Mouse (Mus musculus) neural tube, embryonic 11.5 days (tissue): ENCODE measurements around the gene Ilkap. TPM values are rescaled to one million over a fixed set of nuclear protein-coding genes. Genes with fewer than 3 reads are reported as not detected.

Source experiments
- ATAC-seq: fragments of 200-750 bp; cut with Nextera tagmentation; 2 replicates; pipeline ENCODE4 v1.8.0; 2017; ENCODE audit warnings: moderate number of reproducible peaks, mild to moderate bottlenecking, moderate TSS enrichment, moderate library complexity; ENCODE audit not compliant: insufficient read depth, low FRiP score, low TSS enrichment
- DNase-seq: peaks from one replicate; pipeline ENCODE4 v3.0.0-alpha.2; 2015; ENCODE audit warnings: low spot score
- H3K27ac ChIP-seq: fragments of 300-500 bp; sonication (generic); 2 replicates; pipeline ENCODE4 v1.5.1; 2014; ENCODE audit warnings: low read depth, mild to moderate bottlenecking, low read length
- H3K27me3 ChIP-seq: fragments of 300-500 bp; sonication (generic); 2 replicates; pipeline ENCODE4 v1.6.1; 2014; ENCODE audit warnings: mild to moderate bottlenecking, low read length, mixed read lengths; ENCODE audit not compliant: control insufficient read depth, insufficient read depth
- H3K36me3 ChIP-seq: fragments of 300-500 bp; sonication (generic); 2 replicates; pipeline ENCODE4 v1.6.1; 2014; ENCODE audit warnings: mild to moderate bottlenecking, low read length, moderate library complexity, mixed read lengths; ENCODE audit not compliant: control insufficient read depth, insufficient read depth
- H3K4me1 ChIP-seq: fragments of 300-500 bp; sonication (generic); 2 replicates; pipeline ENCODE4 v1.6.1; 2014; ENCODE audit warnings: low read length, mixed read lengths; ENCODE audit not compliant: control insufficient read depth, insufficient read depth
- H3K4me2 ChIP-seq: fragments of 300-500 bp; sonication (generic); 2 replicates; pipeline ENCODE4 v1.6.1; 2014; ENCODE audit warnings: low read depth, mild to moderate bottlenecking, moderate library complexity
- H3K4me3 ChIP-seq: fragments of 300-500 bp; sonication (generic); 2 replicates; pipeline ENCODE4 v1.5.1; 2014; ENCODE audit warnings: low read depth, low read length
- H3K9ac ChIP-seq: fragments of 300-500 bp; sonication (generic); 2 replicates; pipeline ENCODE4 v1.6.1; 2014; ENCODE audit warnings: mild to moderate bottlenecking, low read length
- H3K9me3 ChIP-seq: fragments of 300-500 bp; sonication (generic); 2 replicates; pipeline ENCODE4 v1.6.1; 2016; ENCODE audit warnings: low read length; ENCODE audit not compliant: control insufficient read depth
- WGBS: fragments of 180-500 bp; shearing (Covaris S2); extraction: QIAGEN DNeasy Blood & Tissue Kit; methylation state at CpG from one replicate; pipeline ENCODE4 v1.1.7; 2014; 5-methylcytosine and 5-hydroxymethylcytosine counted together
- polyA plus RNA-seq: library from polyadenylated mRNA; unstranded; fragments of >200 nt; fragmentation: Nextera tagmentation; extraction: Ambion mirVana; gene quantifications from 2 replicates; pipeline ENCODE4 v1.2.1, GENCODE M21; 2014

Ilkap gene
- polyA plus RNA-seq, 1 experiment from 2014 or later: 165 TPM

GRCm38 (mm10) chr1:91356105-91356504 is 42.5 kb downstream of the Ilkap start:
- H3K9ac ChIP-seq: no peak overlapping the region
- H3K27me3 ChIP-seq: no peaks in the 10 kb centered on the region
- H3K9me3 ChIP-seq: no peaks in the 10 kb centered on the region
- ATAC-seq: no peak
- no peak for DNase-seq
- no peak overlapping the region for H3K4me3 ChIP-seq
- no peak overlapping the region for H3K4me2 ChIP-seq
- H3K27ac ChIP-seq: no peak overlapping the region
- H3K36me3 ChIP-seq: no peaks in the 10 kb centered on the region
- 90% methylated on average over 11 of the region's 11 CpGs for WGBS
- no peaks in the 10 kb centered on the region for H3K4me1 ChIP-seq

- DNase-seq (no peak), ATAC-seq (no peak)
- Histone ChIP-seq H3K9me3 (no peaks in the 10 kb centered on the region), H3K27ac (no peak overlapping the region), H3K4me3 (no peak overlapping the region), H3K27me3 (no peaks in the 10 kb centered on the region), H3K4me1 (no peaks in the 10 kb centered on the region), H3K4me2 (no peak overlapping the region), H3K36me3 (no peaks in the 10 kb centered on the region), H3K9ac (no peak overlapping the region)
- WGBS: 91% methylated on average over 2 of the region's 2 CpGs
Measured at GRCm38 (mm10) chr1:91352277-91352676, 46.3 kb downstream of the Ilkap start.

DNA sequence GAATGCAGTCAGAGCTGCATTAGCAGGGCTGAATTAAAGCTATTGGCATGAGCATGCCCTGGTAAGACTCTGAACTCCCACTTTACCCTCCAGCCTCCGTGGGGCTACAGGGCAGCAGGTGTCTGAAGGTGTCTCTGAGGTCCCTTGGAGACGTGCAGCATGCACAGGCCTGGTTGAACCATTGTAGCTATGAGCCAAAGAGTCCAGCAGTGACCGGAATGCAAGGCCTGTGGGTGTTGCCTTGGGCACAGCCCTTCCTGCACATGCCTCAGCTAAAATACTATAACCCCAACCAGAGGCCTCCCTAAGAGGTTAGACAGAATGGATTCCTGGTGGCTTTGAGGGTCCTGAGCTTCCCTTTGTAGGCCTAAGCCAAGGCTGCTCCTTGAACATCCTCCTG is 47.4 kb downstream of the Ilkap start:
- H3K4me1 ChIP-seq: no peaks in the 10 kb centered on the region
- no peak overlapping the region for H3K4me3 ChIP-seq
- no peaks in the 10 kb centered on the region for H3K36me3 ChIP-seq
- no peak overlapping the region for H3K9ac ChIP-seq
- H3K9me3 ChIP-seq: no peaks in the 10 kb centered on the region
- DNase-seq (no peak), ATAC-seq (no peak)
- no peak overlapping the region for H3K4me2 ChIP-seq
- H3K27ac ChIP-seq: no peak overlapping the region
- H3K27me3 ChIP-seq: peaks cover 6% of the 10 kb centered on the region
- 84% methylated on average over 3 of the region's 3 CpGs for WGBS

DNA sequence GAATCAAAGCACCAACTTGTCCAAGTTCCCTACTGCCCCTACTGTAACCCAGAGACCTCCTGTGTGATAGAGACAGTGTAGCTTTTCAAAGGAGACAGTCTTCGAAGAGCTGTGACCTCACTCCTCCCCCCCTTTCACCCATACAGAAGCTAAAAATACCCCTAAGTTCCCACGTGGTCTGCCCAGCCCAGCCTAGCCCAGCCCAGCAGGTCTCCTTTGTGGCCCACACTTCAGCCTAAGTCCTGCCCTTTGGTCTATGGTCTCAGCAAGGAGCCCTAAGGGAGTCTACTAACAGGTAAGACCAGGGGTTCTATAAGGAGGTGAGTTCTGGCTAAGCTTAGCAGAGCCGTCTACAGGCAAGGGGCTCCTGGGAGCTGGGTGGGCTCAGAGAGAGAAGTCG is 47.8 kb downstream of the Ilkap start, which contains the start of gene Klhl30:
Gene Klhl30 (plus strand): TSS at position 176 of the 400 bp plus-strand sequence.
- no peaks in the 10 kb centered on the region for H3K4me1 ChIP-seq
- ATAC-seq (no peak), DNase-seq (no peak)
- WGBS: 70% methylated on average over 4 of the region's 4 CpGs
- H3K27ac ChIP-seq: no peak within 1 kb of the TSS
- H3K9me3 ChIP-seq: no peaks in the 10 kb centered on the region
- H3K9ac ChIP-seq: no peak within 1 kb of the TSS
- H3K36me3 ChIP-seq: no peaks in the 10 kb centered on the region
- H3K27me3 ChIP-seq: peaks cover 6% of the 10 kb centered on the region
- H3K4me2 ChIP-seq: no peak within 1 kb of the TSS
- no peak within 1 kb of the TSS for H3K4me3 ChIP-seq

DNA sequence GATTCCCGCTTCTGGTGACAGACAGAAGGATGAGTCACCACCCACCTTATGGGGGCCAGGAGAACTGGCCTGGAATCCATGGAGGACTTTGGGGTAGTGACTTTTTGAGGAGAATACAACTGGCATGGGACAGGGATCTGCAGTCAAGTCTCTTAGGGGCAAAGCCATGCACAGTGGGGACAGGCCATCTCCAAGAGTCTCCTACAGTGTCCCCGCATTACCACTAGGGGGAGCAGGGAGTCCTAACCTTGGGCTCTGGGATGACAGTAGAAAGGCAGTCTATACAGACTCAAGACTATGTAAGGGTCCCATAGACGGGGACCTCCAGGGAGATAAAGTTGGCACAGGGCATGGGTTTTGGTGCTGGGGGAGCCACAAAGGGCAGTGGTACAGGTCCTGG is 51.7 kb downstream of the Ilkap start:
- Histone ChIP-seq H3K4me2 (no peak overlapping the region), H3K9ac (no peak overlapping the region), H3K9me3 (no peaks in the 10 kb centered on the region), H3K4me1 (peaks cover 8% of the 10 kb centered on the region), H3K27ac (no peak overlapping the region), H3K4me3 (no peak overlapping the region), H3K27me3 (peaks cover 34% of the 10 kb centered on the region), H3K36me3 (no peaks in the 10 kb centered on the region)
- DNase-seq: peak; percentile 71
- WGBS: 29% methylated on average over 3 of the region's 3 CpGs
- ATAC-seq: peak; percentile 65; the same call in 1 of the 2 replicates

DNA sequence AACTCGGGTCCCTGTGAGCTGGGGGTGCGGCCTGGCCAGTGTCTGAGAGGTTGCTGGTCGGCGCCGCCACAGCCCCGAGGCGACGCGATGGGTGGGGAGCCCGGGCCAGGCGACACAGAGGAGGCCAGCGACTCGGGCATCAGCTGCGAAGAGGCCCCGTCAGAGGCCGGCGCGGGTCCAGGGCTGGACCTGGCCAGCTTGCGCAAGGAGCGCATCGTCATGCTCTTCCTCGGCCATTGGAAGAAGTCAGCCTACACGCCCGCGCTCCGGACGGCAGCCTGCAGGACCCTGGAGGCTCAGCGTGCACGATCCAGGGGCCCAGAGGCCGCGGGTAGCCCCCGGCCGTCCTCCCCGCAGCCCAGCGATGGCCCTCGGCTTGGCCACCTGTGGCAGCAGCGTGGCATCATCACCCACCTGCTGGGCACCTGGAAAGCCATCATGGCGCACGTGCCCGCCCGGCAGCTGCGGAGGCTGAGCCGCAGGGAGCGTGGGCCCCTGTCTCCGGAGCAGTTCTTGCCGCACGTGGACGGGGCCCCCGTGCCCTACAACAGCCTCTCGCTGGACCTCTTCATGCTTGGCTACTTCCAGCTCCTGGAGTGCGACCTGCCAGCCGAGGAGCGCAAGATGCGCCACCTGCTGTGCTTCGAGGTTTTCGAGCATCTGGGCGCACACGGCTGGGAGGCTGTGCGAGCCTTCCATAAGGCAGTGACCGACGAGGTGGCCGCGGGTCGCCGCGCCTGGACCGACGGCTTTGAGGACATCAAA is 53.5 kb downstream of the Ilkap start:
- Histone ChIP-seq H3K36me3 (no peaks in the 10 kb centered on the region), H3K27ac (no peak overlapping the region), H3K9me3 (no peaks in the 10 kb centered on the region), H3K4me3 (peak overlapping the region; percentile 18), H3K4me1 (peaks cover 8% of the 10 kb centered on the region), H3K27me3 (peaks cover 34% of the 10 kb centered on the region), H3K4me2 (peak overlapping the region; percentile 35), H3K9ac (no peak overlapping the region)
- DNase-seq: peak; percentile 41
- 2% methylated on average over 68 of the region's 68 CpGs for WGBS
- no peak for ATAC-seq

- no peak for DNase-seq
- WGBS: 70% methylated on average over 3 of the region's 3 CpGs
- peaks cover 34% of the 10 kb centered on the region for H3K27me3 ChIP-seq
Measured at GRCm38 (mm10) chr1:91344001-91344400, 54.6 kb downstream of the Ilkap start.

DNA sequence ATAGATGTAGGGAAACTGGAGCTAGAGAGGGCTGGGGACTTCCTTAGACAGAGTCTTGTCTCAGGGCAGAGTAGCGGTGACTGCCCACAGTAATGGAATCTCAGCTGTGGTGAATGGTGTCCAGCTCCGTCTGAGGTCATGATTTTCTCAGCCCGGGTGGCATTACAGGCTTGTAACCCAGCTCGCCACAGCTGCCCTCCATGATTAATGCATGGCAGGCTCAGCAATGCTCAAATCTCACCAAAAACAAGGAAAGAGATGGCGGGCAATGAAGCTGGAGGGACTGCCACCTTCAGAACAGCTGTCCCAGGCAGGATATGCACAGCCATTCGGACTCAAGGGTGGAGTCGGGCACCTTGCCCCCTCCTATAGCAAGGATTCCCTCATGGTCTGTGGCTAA is 61.3 kb downstream of the Ilkap start:
- H3K4me3 ChIP-seq: no peak overlapping the region
- no peaks in the 10 kb centered on the region for H3K36me3 ChIP-seq
- H3K9ac ChIP-seq: no peak overlapping the region
- no peak for DNase-seq
- no peaks in the 10 kb centered on the region for H3K4me1 ChIP-seq
- 90% methylated on average over 7 of the region's 7 CpGs for WGBS
- H3K27ac ChIP-seq: no peak overlapping the region
- no peaks in the 10 kb centered on the region for H3K9me3 ChIP-seq
- H3K4me2 ChIP-seq: no peak overlapping the region
- H3K27me3 ChIP-seq: no peaks in the 10 kb centered on the region
- ATAC-seq: no peak

More at GRCm38 (mm10) chr1:91344001-91344400, 54.6 kb downstream of the Ilkap start:
- H3K4me2 ChIP-seq: no peak overlapping the region
- peaks cover 8% of the 10 kb centered on the region for H3K4me1 ChIP-seq
- ATAC-seq: no peak
- H3K9me3 ChIP-seq: no peaks in the 10 kb centered on the region
- H3K4me3 ChIP-seq: no peak overlapping the region
- H3K27ac ChIP-seq: no peak overlapping the region
- no peaks in the 10 kb centered on the region for H3K36me3 ChIP-seq
- H3K9ac ChIP-seq: no peak overlapping the region

GRCm38 (mm10) chr1:91333582-91333981 is 65.0 kb downstream of the Ilkap start:
- ATAC-seq (no peak), DNase-seq (no peak)
- no peaks in the 10 kb centered on the region for H3K9me3 ChIP-seq
- no peak overlapping the region for H3K27ac ChIP-seq
- no peaks in the 10 kb centered on the region for H3K36me3 ChIP-seq
- H3K27me3 ChIP-seq: no peaks in the 10 kb centered on the region
- H3K9ac ChIP-seq: no peak overlapping the region
- H3K4me1 ChIP-seq: no peaks in the 10 kb centered on the region
- no peak overlapping the region for H3K4me2 ChIP-seq
- no peak overlapping the region for H3K4me3 ChIP-seq
